Mouse (Mus musculus) forebrain, embryonic 16.5 days (tissue): ENCODE results near the gene Gm16253. TPM values are rescaled to one million over a fixed set of nuclear protein-coding genes. Genes with fewer than 3 reads are reported as not detected.

ENCODE experiments used
- ATAC-seq: fragments of 200-750 bp; cut with Nextera tagmentation; 2 replicates; pipeline ENCODE4 v1.8.0; 2017; ENCODE audit warnings: mild to moderate bottlenecking, moderate library complexity
- H3K27ac ChIP-seq: fragments of 300-500 bp; sonication (generic); 2 replicates; pipeline ENCODE4 v1.5.1; 2014; ENCODE audit warnings: low read length, control low read depth
- H3K27me3 ChIP-seq: fragments of 300-500 bp; sonication (generic); replicated peaks from 2 replicates; pipeline ENCODE4 v1.6.1; 2014; ENCODE audit warnings: low read length; ENCODE audit not compliant: control insufficient read depth, insufficient read depth
- H3K36me3 ChIP-seq: fragments of 300-500 bp; sonication (generic); 2 replicates; pipeline ENCODE4 v1.6.1; 2014; ENCODE audit not compliant: control insufficient read depth, insufficient read depth
- H3K4me1 ChIP-seq: fragments of 300-500 bp; sonication (generic); replicated peaks from 2 replicates; pipeline ENCODE4 v1.6.1; 2014; ENCODE audit warnings: low read length; ENCODE audit not compliant: control insufficient read depth, insufficient read depth
- H3K4me2 ChIP-seq: fragments of 300-500 bp; sonication (generic); 2 replicates; pipeline ENCODE4 v1.6.1; 2014; ENCODE audit warnings: mild to moderate bottlenecking, low read length, control low read depth
- H3K4me3 ChIP-seq: fragments of 300-500 bp; sonication (generic); replicated peaks from 2 replicates; pipeline ENCODE4 v1.5.1; 2014; ENCODE audit warnings: mild to moderate bottlenecking, low read length, control low read depth
- H3K9ac ChIP-seq: fragments of 300-500 bp; sonication (generic); replicated peaks from 2 replicates; pipeline ENCODE4 v1.6.1; 2014; ENCODE audit warnings: low read depth, low read length, control low read depth
- H3K9me3 ChIP-seq: fragments of 300-500 bp; sonication (generic); 2 replicates; pipeline ENCODE4 v1.6.1; 2016; ENCODE audit warnings: low read length; ENCODE audit not compliant: control insufficient read depth
- WGBS: fragments of 180-500 bp; shearing (Covaris S2); extraction: QIAGEN DNeasy Blood & Tissue Kit; methylation state at CpG from one replicate; pipeline ENCODE4 v1.1.7; 2014; 5-methylcytosine and 5-hydroxymethylcytosine counted together
- polyA plus RNA-seq: library from polyadenylated mRNA; unstranded; fragments of >200 nt; fragmentation: Nextera tagmentation; extraction: Ambion mirVana; gene quantifications from 2 replicates; pipeline ENCODE4 v1.2.1, GENCODE M21; 2015

The Gm16253 gene
- polyA plus RNA-seq, 1 experiment from 2014 or later = 1.6 TPM

- Histone ChIP-seq H3K36me3 (peaks cover 4% of the 10 kb centered on the region; the same call in 1 of the 2 replicates), H3K9ac (peak within 1 kb of the TSS; percentile 79), H3K4me1 (peaks cover 18% of the 10 kb centered on the region), H3K4me2 (peak within 1 kb of the TSS; percentile 76), H3K27ac (peak within 1 kb of the TSS; percentile 81), H3K27me3 (no peaks in the 10 kb centered on the region), H3K9me3 (no peaks in the 10 kb centered on the region), H3K4me3 (peak within 1 kb of the TSS; percentile 75)
- peak; percentile 94 for ATAC-seq
- WGBS = under 1% methylated on average over 48 of the region's 48 CpGs
Measured at GRCm38 (mm10) chr3:96629729-96630600, 53.2 kb downstream of the Gm16253 start, which contains the start of gene Rbm8a. Gene Rbm8a (plus strand): TSS chr3:96629933.

Other genes starting within 250 kb of the Gm16253 start
- gene BC107364, start 124.7 kb upstream of the Gm16253 start, polyA plus RNA-seq = not detected in 2 replicates
- gene Hfe2, start 51.8 kb upstream of the Gm16253 start, polyA plus RNA-seq = 0.66 and 1.1 TPM in 2 replicates
- 63.4 and 75.9 TPM in 2 replicates for gene Txnip, start 19.0 kb upstream of the Gm16253 start, polyA plus RNA-seq
- gene Polr3gl, start 17.2 kb downstream of the Gm16253 start, polyA plus RNA-seq = 38.7 and 43.1 TPM in 2 replicates
- gene Ankrd34a, start 19.7 kb downstream of the Gm16253 start, polyA plus RNA-seq = 16.2 and 21.9 TPM in 2 replicates
- 6.3 and 7.5 TPM in 2 replicates for gene Lix1l, start 24.2 kb downstream of the Gm16253 start, polyA plus RNA-seq
- gene Rbm8a, start 52.9 kb downstream of the Gm16253 start, polyA plus RNA-seq = 123 and 132 TPM in 2 replicates
- 55.1 and 61.6 TPM in 2 replicates for gene Pex11b, start 58.4 kb downstream of the Gm16253 start, polyA plus RNA-seq
- gene Gm42957, start 58.5 kb downstream of the Gm16253 start, polyA plus RNA-seq = 0.10 and 0.13 TPM in 2 replicates
- 0.75 and 1.3 TPM in 2 replicates for gene Itga10, start 68.6 kb downstream of the Gm16253 start, polyA plus RNA-seq
- 1.2 and 3.5 TPM in 2 replicates for gene Ankrd35, start 93.1 kb downstream of the Gm16253 start, polyA plus RNA-seq
- 24.3 and 32.6 TPM in 2 replicates for gene Pias3, start 119.4 kb downstream of the Gm16253 start, polyA plus RNA-seq
- 4.8 and 6.2 TPM in 2 replicates for gene Nudt17, start 131.6 kb downstream of the Gm16253 start, polyA plus RNA-seq
- 32.2 and 33.9 TPM in 2 replicates for gene Polr3c, start 150.6 kb downstream of the Gm16253 start, polyA plus RNA-seq
- gene Rnf115, start 150.7 kb downstream of the Gm16253 start, polyA plus RNA-seq = 59.8 and 65.1 TPM in 2 replicates